Mouse (Mus musculus) kidney, embryonic 16.5 days (tissue): ENCODE data around the gene Gpc6. TPM values are rescaled to one million over a fixed set of nuclear protein-coding genes. Genes with fewer than 3 reads are reported as not detected.

Experiments
- ATAC-seq: fragments of 200-750 bp; cut with Nextera tagmentation; 2 replicates; pipeline ENCODE4 v1.8.0; 2017; ENCODE audit warnings: moderate TSS enrichment; ENCODE audit not compliant: low FRiP score, low TSS enrichment
- H3K27ac ChIP-seq: fragments of 300-500 bp; sonication (generic); 2 replicates; pipeline ENCODE4 v1.5.1; 2014; ENCODE audit warnings: low read length
- H3K27me3 ChIP-seq: fragments of 300-500 bp; sonication (generic); 2 replicates; pipeline ENCODE4 v1.6.1; 2014; ENCODE audit warnings: low read length, control low read depth, mixed read lengths; ENCODE audit not compliant: insufficient read depth
- H3K36me3 ChIP-seq: fragments of 300-500 bp; sonication (generic); 2 replicates; pipeline ENCODE4 v1.6.1; 2014; ENCODE audit warnings: low read length, control low read depth, mixed read lengths; ENCODE audit not compliant: insufficient read depth
- H3K4me1 ChIP-seq: fragments of 300-500 bp; sonication (generic); 2 replicates; pipeline ENCODE4 v1.6.1; 2014; ENCODE audit warnings: low read length, control low read depth, mixed read lengths; ENCODE audit not compliant: insufficient read depth
- H3K4me2 ChIP-seq: fragments of 300-500 bp; sonication (generic); replicated peaks from 2 replicates; pipeline ENCODE4 v1.6.1; 2014; ENCODE audit warnings: low read depth, low read length
- H3K4me3 ChIP-seq: fragments of 300-500 bp; sonication (generic); 2 replicates; pipeline ENCODE4 v1.5.1; 2014; ENCODE audit warnings: mild to moderate bottlenecking, low read length
- H3K9ac ChIP-seq: fragments of 300-500 bp; sonication (generic); replicated peaks from 2 replicates; pipeline ENCODE4 v1.6.1; 2014; ENCODE audit warnings: low read length
- H3K9me3 ChIP-seq: fragments of 300-500 bp; sonication (generic); 2 replicates; pipeline ENCODE4 v1.6.1; 2016; ENCODE audit warnings: low read length, control low read depth
- WGBS: fragments of 180-500 bp; shearing (Covaris S2); extraction: QIAGEN DNeasy Blood & Tissue Kit; methylation state at CpG from one replicate; pipeline ENCODE4 v1.1.7; 2014; 5-methylcytosine and 5-hydroxymethylcytosine counted together
- polyA plus RNA-seq: library from polyadenylated mRNA; unstranded; fragments of >200 nt; fragmentation: Nextera tagmentation; extraction: Ambion mirVana; gene quantifications from 2 replicates; pipeline ENCODE4 v1.2.1, GENCODE M21; 2015

Gpc6 gene
- polyA plus RNA-seq, 1 experiment from 2014 or later: 62.7 TPM

DNA sequence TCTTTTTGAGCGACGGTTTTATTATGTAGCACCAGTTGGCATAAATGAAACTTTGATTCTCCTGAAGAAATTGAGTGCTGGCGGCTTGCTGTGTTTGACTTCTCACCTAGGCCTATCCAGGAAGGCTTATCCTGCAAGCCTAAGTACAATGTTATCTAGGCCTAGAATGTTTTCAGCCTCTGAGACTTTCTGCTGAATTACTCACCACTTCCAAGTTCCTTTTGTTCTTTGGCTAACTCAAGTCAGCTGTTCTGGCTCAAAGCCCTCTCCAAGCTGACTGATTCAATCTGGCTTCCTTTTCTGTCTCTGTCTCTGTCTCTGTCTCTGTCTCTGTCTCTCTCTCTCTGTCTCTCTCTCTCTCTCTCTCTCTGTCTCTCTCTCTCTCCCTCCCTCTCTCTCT is 188.0 kb downstream of the Gpc6 start:
- H3K36me3 ChIP-seq: no peaks in the 10 kb centered on the region
- H3K9me3 ChIP-seq: 0 out of 2 replicates have a peak, but pooled peaks cover 2% of the 10 kb centered on the region
- H3K4me3 ChIP-seq: no peak overlapping the region
- H3K4me2 ChIP-seq: no peak overlapping the region
- 96% methylated on average over 3 of the region's 3 CpGs for WGBS
- H3K4me1 ChIP-seq: no peaks in the 10 kb centered on the region
- H3K9ac ChIP-seq: no peak overlapping the region
- no peak overlapping the region for H3K27ac ChIP-seq
- no peak for ATAC-seq
- H3K27me3 ChIP-seq: no peaks in the 10 kb centered on the region

DNA sequence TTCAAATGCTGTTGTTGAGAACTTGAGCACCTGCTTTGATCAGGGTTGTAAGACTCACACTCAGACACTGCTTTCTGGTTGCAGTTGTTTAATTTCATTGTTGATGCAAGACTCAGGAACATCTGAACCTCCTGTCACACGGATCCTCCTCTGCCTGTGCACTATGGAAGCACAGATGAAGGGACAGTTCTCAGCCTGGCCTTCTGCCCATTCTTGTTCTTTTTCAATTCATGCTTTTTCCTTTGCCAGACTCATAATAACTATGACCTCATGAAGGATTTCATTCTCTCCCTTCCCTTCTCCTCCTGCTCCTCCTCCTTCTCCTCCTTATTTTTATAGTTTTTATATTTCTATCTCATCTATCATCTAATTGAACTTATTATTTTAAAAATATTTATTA is 196.9 kb downstream of the Gpc6 start:
- 50% methylated on average over 1 of the region's 1 CpGs for WGBS
- Histone ChIP-seq H3K4me2 (no peak overlapping the region), H3K4me1 (no peaks in the 10 kb centered on the region), H3K27me3 (no peaks in the 10 kb centered on the region), H3K27ac (no peak overlapping the region), H3K4me3 (no peak overlapping the region), H3K36me3 (no peaks in the 10 kb centered on the region), H3K9me3 (no peaks in the 10 kb centered on the region), H3K9ac (no peak overlapping the region)
- no peak for ATAC-seq

DNA sequence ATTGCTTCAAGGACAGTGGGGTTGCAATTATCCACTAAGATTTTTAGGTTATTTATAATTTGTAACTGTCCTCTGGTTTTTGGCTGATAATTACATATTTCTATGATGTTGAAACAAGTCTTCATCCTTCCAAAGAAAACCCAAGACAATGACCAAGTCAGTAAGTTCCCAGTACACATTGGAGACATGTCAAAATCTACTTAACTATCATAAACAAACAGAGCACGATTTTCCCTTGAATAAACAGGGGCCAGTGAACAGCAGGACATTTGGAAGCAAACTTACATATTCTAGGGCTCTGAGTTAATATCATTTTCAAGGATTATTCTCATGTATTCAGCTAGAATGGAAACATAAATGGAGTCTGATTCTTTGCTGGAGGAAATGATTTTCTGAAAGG is 205.2 kb downstream of the Gpc6 start:
- H3K36me3 ChIP-seq: no peaks in the 10 kb centered on the region
- H3K4me2 ChIP-seq: no peak overlapping the region
- ATAC-seq: no peak

DNA sequence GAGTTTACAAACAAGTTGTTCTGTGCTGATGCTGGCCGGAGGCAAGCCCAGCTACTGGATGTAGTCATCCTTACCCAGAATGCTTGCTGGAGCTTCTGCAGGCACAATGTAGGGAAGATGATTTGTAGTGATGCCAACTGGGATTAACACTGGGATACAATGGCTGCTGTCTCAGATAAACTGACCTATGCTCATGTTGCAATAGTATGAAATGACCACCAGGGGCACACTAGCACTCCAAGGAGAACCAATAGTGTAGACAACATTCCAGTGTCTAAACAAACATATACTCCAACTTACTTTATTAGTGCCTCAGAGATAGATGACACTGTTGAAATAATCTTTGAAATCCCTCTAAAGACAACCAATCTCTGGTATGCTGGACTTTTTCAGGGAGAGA is 206.2 kb downstream of the Gpc6 start:
- ATAC-seq: no peak
- H3K9ac ChIP-seq: no peak overlapping the region
- no peaks in the 10 kb centered on the region for H3K27me3 ChIP-seq
- 93% methylated on average over 1 of the region's 1 CpGs for WGBS
- H3K4me2 ChIP-seq: no peak overlapping the region
- H3K4me3 ChIP-seq: no peak overlapping the region
- no peaks in the 10 kb centered on the region for H3K36me3 ChIP-seq
- H3K27ac ChIP-seq: no peak overlapping the region
- no peaks in the 10 kb centered on the region for H3K4me1 ChIP-seq
- no peaks in the 10 kb centered on the region for H3K9me3 ChIP-seq

More for the DNA sequence above, 205.2 kb downstream of the Gpc6 start:
- Histone ChIP-seq H3K4me3 (no peak overlapping the region), H3K9ac (no peak overlapping the region), H3K9me3 (no peaks in the 10 kb centered on the region), H3K27ac (no peak overlapping the region), H3K4me1 (no peaks in the 10 kb centered on the region), H3K27me3 (no peaks in the 10 kb centered on the region)
- WGBS: 73% methylated on average over 1 of the region's 1 CpGs

DNA sequence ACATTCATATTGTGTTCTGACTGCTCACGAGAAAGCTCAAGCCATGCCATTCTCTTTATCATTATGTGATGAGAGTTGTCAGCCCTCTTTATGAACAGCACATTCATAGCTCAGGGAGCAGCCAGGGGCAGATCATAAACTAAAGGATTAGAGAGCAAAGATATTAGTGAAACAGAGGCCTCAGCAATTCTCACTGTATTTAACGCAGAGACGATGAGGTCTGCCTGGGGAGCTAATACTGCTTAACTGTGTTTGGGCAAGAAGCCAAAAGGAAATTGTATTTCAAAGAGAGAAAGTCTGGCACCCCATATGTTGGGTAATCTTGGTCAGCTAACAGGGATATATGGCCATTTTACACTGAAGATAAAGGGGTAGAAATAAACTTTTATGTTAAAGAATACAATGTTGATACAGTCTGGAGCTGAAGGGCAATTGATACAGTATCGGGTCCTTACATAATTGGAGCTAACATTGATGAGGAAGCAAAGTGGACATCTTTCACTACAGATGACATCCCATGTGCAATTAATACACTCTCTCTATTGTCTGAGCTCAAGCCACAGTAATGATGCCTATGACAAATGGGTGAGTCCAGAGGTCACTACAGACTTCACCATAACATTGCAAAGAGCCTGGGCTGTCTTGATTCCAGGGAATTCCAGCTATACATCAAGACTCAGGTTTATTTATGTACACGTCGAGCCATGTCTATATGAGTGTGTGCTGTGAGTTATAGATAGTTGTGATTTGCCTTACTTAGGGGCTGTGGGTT is 216.1 kb downstream of the Gpc6 start:
- no peak overlapping the region for H3K4me2 ChIP-seq
- no peak overlapping the region for H3K9ac ChIP-seq
- ATAC-seq: no peak
- H3K27ac ChIP-seq: no peak overlapping the region
- no peak overlapping the region for H3K4me3 ChIP-seq
- H3K4me1 ChIP-seq: peaks cover 14% of the 10 kb centered on the region
- H3K9me3 ChIP-seq: no peaks in the 10 kb centered on the region
- WGBS: 59% methylated on average over 6 of the region's 6 CpGs
- no peaks in the 10 kb centered on the region for H3K27me3 ChIP-seq
- no peaks in the 10 kb centered on the region for H3K36me3 ChIP-seq

DNA sequence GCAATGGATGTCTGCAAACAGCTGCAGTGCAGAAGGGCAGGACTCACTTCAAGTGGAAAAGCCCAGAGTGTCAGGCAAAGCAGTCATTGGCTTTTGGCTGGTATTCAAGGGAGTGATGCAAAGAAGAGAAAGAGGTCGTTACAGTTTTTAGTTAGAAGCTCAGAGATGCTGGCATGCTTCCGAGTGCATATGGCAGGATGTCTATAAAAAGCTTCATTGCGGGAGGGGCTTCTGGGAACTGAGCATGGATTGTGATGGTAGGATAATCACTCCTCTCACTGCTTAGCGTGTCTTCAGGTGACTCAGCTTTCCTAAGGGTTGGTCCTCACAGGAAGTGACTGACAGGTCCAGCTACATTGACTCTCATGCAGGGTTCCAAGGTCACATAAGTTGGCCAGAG is 221.0 kb downstream of the Gpc6 start:
- WGBS: 55% methylated on average over 4 of the region's 4 CpGs
- no peak overlapping the region for H3K4me3 ChIP-seq
- H3K36me3 ChIP-seq: no peaks in the 10 kb centered on the region
- ATAC-seq: no peak
- H3K9me3 ChIP-seq: no peaks in the 10 kb centered on the region
- H3K4me2 ChIP-seq: no peak overlapping the region
- no peak overlapping the region for H3K9ac ChIP-seq
- no peak overlapping the region for H3K27ac ChIP-seq
- H3K4me1 ChIP-seq: peaks cover 6% of the 10 kb centered on the region; the same call in 1 of the 2 replicates
- H3K27me3 ChIP-seq: no peaks in the 10 kb centered on the region

DNA sequence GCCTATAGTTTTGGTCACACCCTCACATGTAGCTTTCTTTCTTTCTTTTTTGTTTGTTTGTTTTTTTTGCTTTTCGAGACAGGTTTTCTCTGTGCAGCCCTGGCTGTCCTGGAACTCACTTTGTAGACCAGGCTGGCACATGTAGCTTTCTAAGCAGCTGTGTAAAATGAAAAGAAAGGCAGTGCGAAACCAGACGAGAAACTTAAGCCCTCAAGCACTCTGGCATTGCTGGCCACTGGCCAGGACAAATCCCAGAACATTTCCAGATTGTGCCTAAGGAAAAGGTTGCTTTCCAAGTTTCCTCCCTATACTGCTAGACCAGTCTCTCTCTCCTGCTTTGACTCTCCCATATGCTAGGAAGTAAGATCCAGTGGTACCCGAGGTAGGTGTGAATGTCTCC is 221.6 kb downstream of the Gpc6 start:
- ATAC-seq: no peak
- 67% methylated on average over 4 of the region's 4 CpGs for WGBS

DNA sequence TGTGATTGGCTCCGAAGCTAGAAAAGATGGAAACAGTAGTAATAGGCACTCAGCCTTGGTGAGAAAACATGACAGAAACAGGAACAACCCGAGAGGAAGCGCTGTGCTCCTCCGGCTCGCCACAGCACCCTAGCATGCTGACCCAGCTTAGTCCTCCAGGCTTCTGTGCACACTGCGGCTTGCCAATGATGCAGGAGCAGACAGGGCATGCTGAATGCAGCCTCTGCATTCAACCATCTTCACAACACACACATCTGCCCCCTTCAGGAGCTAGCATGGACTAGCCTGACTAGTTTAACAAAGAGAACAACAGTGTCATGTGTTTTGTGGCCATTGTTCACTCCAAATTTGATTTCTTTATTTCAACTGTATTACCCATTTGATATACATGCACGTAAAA is 226.5 kb downstream of the Gpc6 start:
- no peaks in the 10 kb centered on the region for H3K4me1 ChIP-seq
- H3K4me3 ChIP-seq: no peak overlapping the region
- no peaks in the 10 kb centered on the region for H3K27me3 ChIP-seq
- H3K9ac ChIP-seq: no peak overlapping the region
- ATAC-seq: no peak
- WGBS: 96% methylated on average over 7 of the region's 7 CpGs
- H3K4me2 ChIP-seq: no peak overlapping the region
- no peaks in the 10 kb centered on the region for H3K9me3 ChIP-seq
- H3K36me3 ChIP-seq: no peaks in the 10 kb centered on the region
- no peak overlapping the region for H3K27ac ChIP-seq

More for the DNA sequence above, 221.6 kb downstream of the Gpc6 start:
- Histone ChIP-seq H3K9ac (no peak overlapping the region), H3K9me3 (no peaks in the 10 kb centered on the region), H3K4me3 (no peak overlapping the region), H3K27ac (no peak overlapping the region), H3K36me3 (no peaks in the 10 kb centered on the region), H3K4me1 (peaks cover under 1% of the 10 kb centered on the region; the same call in 1 of the 2 replicates), H3K27me3 (no peaks in the 10 kb centered on the region), H3K4me2 (no peak overlapping the region)

DNA sequence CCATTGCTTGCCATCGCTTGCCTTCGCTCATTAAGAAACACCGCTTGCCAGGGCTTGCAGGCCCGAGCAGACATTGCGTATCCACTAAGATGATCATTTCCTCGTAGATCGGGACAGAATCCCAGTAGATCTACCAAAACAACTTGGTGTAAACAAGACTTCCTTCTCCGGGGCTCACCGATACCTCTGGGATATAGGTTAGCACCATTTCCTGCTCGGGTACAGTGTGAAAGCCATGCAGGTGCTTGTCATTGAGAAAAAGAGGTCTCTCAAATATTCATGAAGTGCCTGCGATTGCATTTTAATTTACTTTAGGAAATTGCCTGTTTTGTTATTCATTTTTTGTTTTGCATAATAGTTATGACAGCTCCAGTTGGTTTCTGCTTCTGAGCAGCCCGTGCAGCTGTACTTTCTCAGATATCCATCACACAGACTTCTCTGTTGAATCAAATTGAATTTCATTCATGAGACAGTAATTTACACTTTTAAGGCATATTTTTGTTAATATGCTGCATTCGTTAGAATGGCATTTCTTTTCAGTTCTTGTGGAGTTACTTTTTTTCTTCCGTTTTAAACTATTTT is 230.9 kb downstream of the Gpc6 start:
- WGBS: 91% methylated on average over 14 of the region's 14 CpGs
- no peak overlapping the region for H3K27ac ChIP-seq

DNA sequence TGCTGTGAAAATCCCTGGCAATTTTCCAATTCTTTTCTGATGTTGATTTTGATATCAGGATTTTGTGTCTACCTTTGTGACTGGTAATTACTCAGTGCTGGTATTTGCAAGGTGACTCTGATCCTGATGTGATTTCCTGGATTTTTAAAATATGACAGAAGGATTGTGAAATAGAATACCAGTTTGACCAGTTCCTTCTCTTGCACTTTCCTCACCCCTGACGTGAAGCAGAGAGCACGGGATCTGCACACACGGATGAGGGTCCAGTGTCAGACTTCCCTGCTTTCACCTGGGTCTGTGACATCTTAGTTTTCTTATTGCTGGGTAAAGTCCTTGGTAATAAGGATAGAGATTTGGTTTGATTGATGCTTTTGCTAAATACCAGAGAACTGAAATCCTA is 232.3 kb downstream of the Gpc6 start:
- Histone ChIP-seq H3K36me3 (no peaks in the 10 kb centered on the region), H3K4me1 (no peaks in the 10 kb centered on the region), H3K4me2 (no peak overlapping the region), H3K4me3 (no peak overlapping the region), H3K9me3 (no peaks in the 10 kb centered on the region), H3K9ac (no peak overlapping the region), H3K27ac (no peak overlapping the region), H3K27me3 (no peaks in the 10 kb centered on the region)
- no peak for ATAC-seq
- 72% methylated on average over 3 of the region's 3 CpGs for WGBS

More for the DNA sequence above, 230.9 kb downstream of the Gpc6 start:
- H3K4me3 ChIP-seq: no peak overlapping the region
- no peaks in the 10 kb centered on the region for H3K27me3 ChIP-seq
- ATAC-seq: no peak
- no peak overlapping the region for H3K9ac ChIP-seq
- no peaks in the 10 kb centered on the region for H3K9me3 ChIP-seq
- H3K4me1 ChIP-seq: no peaks in the 10 kb centered on the region
- H3K36me3 ChIP-seq: no peaks in the 10 kb centered on the region
- H3K4me2 ChIP-seq: no peak overlapping the region
